Mouse (Mus musculus) lung, embryonic 15.5 days (tissue): ENCODE measurements around the gene Gpc4. TPM values are rescaled to one million over a fixed set of nuclear protein-coding genes. Genes with fewer than 3 reads are reported as not detected.

Source experiments
- ATAC-seq: fragments of 200-750 bp; cut with Nextera tagmentation; 2 replicates; pipeline ENCODE4 v1.8.0; 2017; ENCODE audit warnings: moderate number of reproducible peaks, borderline replicate concordance; ENCODE audit not compliant: low FRiP score, low TSS enrichment; ENCODE audit errors: extremely low read depth
- H3K27ac ChIP-seq: fragments of 300-500 bp; sonication (generic); 2 replicates; pipeline ENCODE4 v1.5.1; 2015; ENCODE audit warnings: moderate library complexity, mild to moderate bottlenecking, inconsistent platforms
- H3K27me3 ChIP-seq: fragments of 300-500 bp; sonication (generic); 2 replicates; pipeline ENCODE4 v1.6.1; 2015; ENCODE audit warnings: inconsistent platforms
- H3K36me3 ChIP-seq: fragments of 300-500 bp; sonication (generic); 2 replicates; pipeline ENCODE4 v1.6.1; 2015; ENCODE audit warnings: inconsistent platforms
- H3K4me1 ChIP-seq: fragments of 300-500 bp; sonication (generic); 2 replicates; pipeline ENCODE4 v1.6.1; 2015; ENCODE audit warnings: inconsistent platforms
- H3K4me2 ChIP-seq: fragments of 300-500 bp; sonication (generic); 2 replicates; pipeline ENCODE4 v1.6.1; 2015; ENCODE audit warnings: inconsistent platforms, mild to moderate bottlenecking, moderate library complexity
- H3K4me3 ChIP-seq: fragments of 300-500 bp; sonication (generic); 2 replicates; pipeline ENCODE4 v1.5.1; 2015; ENCODE audit warnings: mild to moderate bottlenecking, inconsistent platforms
- H3K9ac ChIP-seq: fragments of 300-500 bp; sonication (generic); 2 replicates; pipeline ENCODE4 v1.6.1; 2015; ENCODE audit warnings: inconsistent platforms
- H3K9me3 ChIP-seq: fragments of 300-500 bp; sonication (generic); 2 replicates; pipeline ENCODE4 v1.6.1; 2016; ENCODE audit warnings: inconsistent platforms
- WGBS: fragments of 180-500 bp; shearing (Covaris S2); methylation state at CpG from one replicate; pipeline ENCODE4 v1.1.7; 2015; 5-methylcytosine and 5-hydroxymethylcytosine counted together
- polyA plus RNA-seq: library from polyadenylated mRNA; unstranded; fragments of >200 nt; fragmentation: Nextera tagmentation; extraction: Ambion mirVana; gene quantifications from 2 replicates; pipeline ENCODE4 v1.2.1, GENCODE M21; 2015

Gene Gpc4
- 36.7 and 40.2 TPM in 2 replicates for polyA plus RNA-seq

DNA sequence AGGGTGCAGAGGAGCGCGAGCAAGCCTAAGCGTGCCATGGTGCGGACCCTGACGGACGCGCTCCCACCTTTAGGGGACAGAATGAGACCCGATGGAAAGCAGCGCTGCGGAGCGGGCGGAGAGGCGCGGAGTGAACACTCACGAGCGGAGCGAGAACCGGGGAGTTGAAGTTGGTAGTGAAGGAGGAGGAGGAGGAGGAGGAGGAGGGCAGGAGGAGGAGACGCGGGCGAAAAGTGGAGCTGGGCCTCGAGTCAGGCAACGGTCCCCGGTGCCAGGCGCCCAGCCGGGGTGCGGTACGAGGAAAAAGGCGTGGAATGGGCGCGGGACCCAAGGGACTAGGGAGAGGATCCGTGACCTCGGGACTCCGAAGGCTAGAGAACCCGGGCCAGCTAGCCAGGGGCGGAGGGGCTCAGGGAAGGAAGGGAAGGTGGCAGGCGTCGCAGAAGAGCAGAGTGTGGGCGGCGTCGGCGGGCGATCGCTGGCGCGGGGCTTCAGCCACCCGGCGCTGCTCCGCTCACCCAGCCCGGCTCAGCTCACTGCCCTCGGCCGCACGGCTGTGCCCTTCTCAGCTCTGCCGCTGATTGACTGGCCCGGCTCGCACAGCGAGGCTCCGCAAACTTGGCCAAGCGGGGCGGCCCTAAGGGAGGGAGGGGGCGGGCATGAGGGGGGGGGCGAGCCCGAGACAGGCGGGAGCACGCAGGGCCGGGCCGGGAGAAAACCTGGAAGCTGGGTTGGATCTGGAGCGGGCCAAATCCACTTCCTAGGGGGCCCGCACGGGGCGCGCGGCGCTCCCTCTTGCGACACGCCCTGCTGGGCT, at the start of gene Gpc4:
Gene Gpc4 (minus strand): TSS at position 515 of the 817 bp plus-strand sequence.
- Histone ChIP-seq H3K27me3 (no peaks in the 10 kb centered on the region; the same call in 1 of the 2 replicates), H3K36me3 (no peaks in the 10 kb centered on the region), H3K9me3 (no peaks in the 10 kb centered on the region), H3K27ac (peak within 1 kb of the TSS; percentile 61), H3K4me1 (0 out of 2 replicates have a peak, but pooled peaks cover 11% of the 10 kb centered on the region), H3K4me2 (peak within 1 kb of the TSS; percentile 68), H3K4me3 (peak within 1 kb of the TSS; percentile 60), H3K9ac (peak within 1 kb of the TSS; percentile 63)
- 9% methylated on average over 47 of the region's 76 CpGs for WGBS
- ATAC-seq = peak; percentile 94

DNA sequence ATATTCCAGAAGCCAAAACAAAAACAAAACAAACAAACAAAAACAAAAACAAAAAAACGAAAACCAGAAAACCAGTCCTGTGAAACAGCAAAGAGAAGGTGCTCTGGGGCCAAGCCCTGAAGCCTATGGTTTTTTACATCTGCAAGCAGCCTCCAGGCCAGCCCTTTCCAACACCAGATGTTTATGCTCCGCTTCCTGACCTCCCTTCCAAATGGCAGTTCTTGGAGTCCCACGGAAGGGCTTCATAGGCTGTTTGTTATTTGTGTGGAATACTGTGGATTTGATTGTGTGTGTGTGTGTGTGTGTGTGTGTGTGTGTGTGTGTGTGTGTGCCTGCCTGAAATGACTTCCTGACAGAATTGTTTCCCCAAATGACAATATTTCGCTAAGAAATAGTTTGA, 47.8 kb upstream of the Gpc4 start:
- Histone ChIP-seq H3K4me2 (no peak overlapping the region), H3K4me3 (no peak overlapping the region), H3K36me3 (no peaks in the 10 kb centered on the region), H3K27ac (no peak overlapping the region), H3K9ac (no peak overlapping the region), H3K4me1 (no peaks in the 10 kb centered on the region), H3K9me3 (no peaks in the 10 kb centered on the region), H3K27me3 (no peaks in the 10 kb centered on the region)
- WGBS = 36% methylated on average over 4 of the region's 4 CpGs
- ATAC-seq = no peak

DNA sequence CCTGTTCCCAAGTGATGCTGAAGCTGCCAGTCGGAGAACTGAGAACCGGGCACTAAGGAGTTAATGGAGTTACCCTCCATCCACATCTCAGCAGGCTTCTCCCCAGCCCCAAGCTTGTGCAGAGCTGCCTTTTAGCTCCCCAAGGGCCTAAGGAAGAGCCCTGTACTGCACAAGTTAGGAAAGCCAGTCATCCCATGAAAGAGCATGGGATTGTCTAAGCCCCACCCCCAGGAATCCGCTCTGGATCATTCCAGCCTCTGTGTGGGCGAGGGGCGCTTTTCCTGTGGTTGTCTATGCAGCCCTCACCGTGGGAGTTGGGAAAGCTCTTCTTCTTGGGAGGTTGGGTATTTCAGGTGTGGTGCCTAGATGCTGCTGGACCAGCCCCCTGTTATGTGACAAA, 34.8 kb upstream of the Gpc4 start:
- Histone ChIP-seq H3K9me3 (no peaks in the 10 kb centered on the region), H3K4me2 (no peak overlapping the region), H3K27ac (no peak overlapping the region), H3K36me3 (no peaks in the 10 kb centered on the region), H3K4me3 (no peak overlapping the region), H3K4me1 (0 out of 2 replicates have a peak, but pooled peaks cover 4% of the 10 kb centered on the region), H3K9ac (no peak overlapping the region), H3K27me3 (no peaks in the 10 kb centered on the region)
- 29% methylated on average over 6 of the region's 6 CpGs for WGBS
- no peak for ATAC-seq

DNA sequence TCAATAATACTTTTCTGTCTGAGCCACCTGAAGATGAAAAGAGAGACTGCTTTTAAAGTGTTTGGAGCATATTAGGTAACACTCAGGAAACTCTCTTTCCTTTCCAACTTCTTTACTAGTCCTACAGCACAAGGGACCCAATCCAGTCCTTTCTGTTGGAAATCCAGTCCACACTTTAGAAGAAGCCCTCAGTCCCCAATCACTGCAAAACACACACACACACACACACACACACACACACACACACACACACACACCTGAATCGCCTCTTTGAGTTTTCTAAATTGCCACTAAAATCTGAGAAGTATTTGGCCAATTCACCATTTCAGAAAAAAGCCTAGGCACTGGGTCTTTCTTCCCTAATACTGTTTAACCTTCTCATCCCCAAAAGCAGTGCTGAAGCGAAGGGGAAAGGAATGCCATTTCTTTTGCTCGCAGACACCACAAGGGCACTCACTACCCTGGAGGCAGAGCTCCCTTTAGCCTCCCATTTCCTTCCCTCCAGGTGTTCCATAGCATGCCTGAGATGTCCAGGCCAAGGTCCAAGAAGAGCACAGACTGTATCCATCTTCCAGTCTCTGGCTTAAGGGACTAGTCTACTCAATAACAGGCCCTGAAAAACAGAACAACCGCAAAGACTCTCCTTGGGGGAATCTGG, 28.4 kb upstream of the Gpc4 start:
- 31% methylated on average over 4 of the region's 4 CpGs for WGBS
- Histone ChIP-seq H3K4me2 (peak overlapping the region; percentile 16; the same call in 1 of the 2 replicates), H3K4me1 (no peaks in the 10 kb centered on the region), H3K36me3 (no peaks in the 10 kb centered on the region), H3K27me3 (no peaks in the 10 kb centered on the region), H3K9me3 (no peaks in the 10 kb centered on the region), H3K27ac (no peak overlapping the region), H3K9ac (no peak overlapping the region), H3K4me3 (no peak overlapping the region)
- ATAC-seq = no peak

DNA sequence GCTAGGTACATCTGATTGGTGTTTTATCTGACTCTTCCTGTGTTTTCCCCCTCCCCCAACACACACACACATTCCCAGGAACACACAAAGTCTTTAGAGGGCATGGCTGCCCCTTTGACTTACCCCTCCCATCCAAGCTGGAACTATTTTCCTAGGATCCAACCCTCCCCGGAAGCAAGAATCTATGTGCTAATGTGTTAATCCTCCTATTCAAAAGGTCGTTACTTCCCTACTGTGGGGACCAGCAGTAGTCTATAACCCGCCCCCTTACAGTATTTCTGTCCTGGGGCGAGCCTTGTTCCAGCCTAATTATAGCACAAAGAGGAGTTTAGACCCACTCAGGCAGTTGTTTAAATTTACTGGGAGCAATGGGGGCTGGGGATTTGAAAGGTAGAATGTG, 24.0 kb upstream of the Gpc4 start:
- Histone ChIP-seq H3K9ac (no peak overlapping the region), H3K36me3 (no peaks in the 10 kb centered on the region), H3K4me1 (no peaks in the 10 kb centered on the region), H3K4me3 (no peak overlapping the region), H3K9me3 (no peaks in the 10 kb centered on the region), H3K4me2 (no peak overlapping the region), H3K27me3 (no peaks in the 10 kb centered on the region), H3K27ac (no peak overlapping the region)
- 32% methylated on average over 4 of the region's 4 CpGs for WGBS
- ATAC-seq = no peak

DNA sequence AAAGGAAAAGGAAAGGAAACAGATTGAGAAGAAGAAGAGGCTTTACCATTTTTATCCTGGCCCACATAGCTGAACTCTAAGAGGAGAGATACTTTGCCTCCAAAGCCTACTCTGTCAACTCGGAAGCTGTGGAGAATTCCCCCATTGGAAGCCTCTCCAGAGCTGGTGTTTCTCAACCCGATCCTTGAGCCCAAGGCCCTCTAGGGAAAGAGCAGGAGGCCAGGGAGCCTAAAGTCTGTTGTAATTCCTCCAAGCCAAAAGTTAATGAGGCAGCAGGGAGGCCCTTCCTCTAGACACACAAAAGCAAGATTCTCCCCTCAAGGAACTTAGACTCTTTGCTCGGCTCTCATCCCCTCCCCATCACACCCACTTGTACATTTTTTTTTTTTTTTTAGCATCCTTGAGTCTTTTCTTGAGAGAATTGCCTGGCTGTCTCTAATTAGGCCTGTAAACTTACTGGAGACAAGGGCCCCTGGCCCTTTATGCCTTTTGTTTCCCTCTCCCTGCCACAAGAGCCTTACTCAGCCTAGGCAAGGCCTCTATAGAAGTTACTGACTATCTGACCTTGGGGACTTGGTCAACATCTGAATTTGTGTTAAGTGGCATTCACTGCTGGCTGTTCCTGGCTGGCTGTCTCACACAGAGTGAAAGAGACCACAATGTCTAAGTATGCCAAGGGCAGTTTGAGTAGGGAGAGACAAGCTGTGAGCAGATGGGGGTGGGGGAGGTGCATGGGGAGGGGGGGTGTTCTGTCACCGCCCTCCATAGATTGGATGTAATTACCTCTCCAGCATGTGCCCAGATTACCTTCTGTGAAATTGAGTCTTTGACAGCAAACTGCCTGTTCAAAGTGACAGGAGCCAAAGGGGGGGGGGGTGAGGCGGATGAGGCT, 18.7 kb upstream of the Gpc4 start:
- 51% methylated on average over 5 of the region's 5 CpGs for WGBS
- Histone ChIP-seq H3K9ac (no peak overlapping the region), H3K4me1 (no peaks in the 10 kb centered on the region), H3K4me2 (no peak overlapping the region), H3K27me3 (no peaks in the 10 kb centered on the region), H3K36me3 (no peaks in the 10 kb centered on the region), H3K4me3 (no peak overlapping the region), H3K27ac (no peak overlapping the region), H3K9me3 (no peaks in the 10 kb centered on the region)
- no peak for ATAC-seq

- Histone ChIP-seq H3K27me3 (no peaks in the 10 kb centered on the region), H3K4me1 (no peaks in the 10 kb centered on the region), H3K4me3 (no peak overlapping the region), H3K9me3 (no peaks in the 10 kb centered on the region), H3K36me3 (no peaks in the 10 kb centered on the region), H3K4me2 (no peak overlapping the region), H3K27ac (no peak overlapping the region), H3K9ac (no peak overlapping the region)
- 59% methylated on average over 2 of the region's 2 CpGs for WGBS
- ATAC-seq = no peak
Measured at GRCm38 (mm10) chrX:52181401-52181800, 16.3 kb upstream of the Gpc4 start.

GRCm38 (mm10) chrX:52177067-52177466, 12.0 kb upstream of the Gpc4 start:
- H3K9me3 ChIP-seq = no peaks in the 10 kb centered on the region
- no peaks in the 10 kb centered on the region for H3K36me3 ChIP-seq
- H3K4me3 ChIP-seq = no peak overlapping the region
- H3K4me1 ChIP-seq = no peaks in the 10 kb centered on the region
- H3K9ac ChIP-seq = no peak overlapping the region
- 44% methylated on average over 4 of the region's 4 CpGs for WGBS
- H3K27ac ChIP-seq = no peak overlapping the region
- no peaks in the 10 kb centered on the region for H3K27me3 ChIP-seq
- H3K4me2 ChIP-seq = no peak overlapping the region
- no peak for ATAC-seq

DNA sequence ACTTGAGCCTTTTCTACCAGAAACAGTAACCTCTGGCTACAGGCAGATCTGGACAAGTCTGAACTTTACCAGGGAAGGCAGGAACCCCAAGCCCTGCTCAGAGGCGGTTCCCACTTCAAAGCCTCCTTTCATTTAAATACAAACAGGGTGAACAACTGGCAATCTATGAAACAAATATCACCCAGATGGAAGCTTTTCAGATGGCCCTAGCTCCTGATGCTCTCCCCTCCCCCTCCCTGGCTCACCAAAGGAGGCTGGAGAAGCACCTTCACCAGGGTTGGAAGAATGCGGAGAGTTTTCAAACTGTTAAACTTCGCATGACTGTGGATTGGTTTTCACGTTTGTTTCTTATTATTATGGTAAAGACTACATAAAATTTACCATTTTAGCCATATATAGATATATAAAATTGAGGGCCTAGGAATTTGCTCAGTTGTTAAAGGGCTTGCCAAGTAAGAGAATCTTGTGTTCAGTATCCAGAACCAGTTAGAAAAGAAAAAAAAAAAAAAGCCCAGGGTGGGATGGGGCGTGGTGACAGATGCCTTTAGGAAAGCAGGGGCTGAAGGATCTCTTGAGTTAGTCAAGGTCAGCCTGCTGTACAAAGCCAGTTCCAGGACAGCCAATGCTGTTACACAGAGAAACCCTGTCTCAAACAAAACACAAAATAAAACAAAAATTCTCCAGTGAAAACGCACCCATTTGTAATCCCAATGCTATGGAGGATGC, 2.6 kb upstream of the Gpc4 start:
- WGBS = 54% methylated on average over 6 of the region's 6 CpGs
- no peak overlapping the region for H3K4me2 ChIP-seq
- H3K27ac ChIP-seq = no peak overlapping the region
- H3K4me3 ChIP-seq = no peak overlapping the region
- H3K9me3 ChIP-seq = no peaks in the 10 kb centered on the region
- H3K4me1 ChIP-seq = 0 out of 2 replicates have a peak, but pooled peaks cover 3% of the 10 kb centered on the region
- H3K36me3 ChIP-seq = no peaks in the 10 kb centered on the region
- no peak for ATAC-seq
- H3K9ac ChIP-seq = no peak overlapping the region
- no peaks in the 10 kb centered on the region for H3K27me3 ChIP-seq

DNA sequence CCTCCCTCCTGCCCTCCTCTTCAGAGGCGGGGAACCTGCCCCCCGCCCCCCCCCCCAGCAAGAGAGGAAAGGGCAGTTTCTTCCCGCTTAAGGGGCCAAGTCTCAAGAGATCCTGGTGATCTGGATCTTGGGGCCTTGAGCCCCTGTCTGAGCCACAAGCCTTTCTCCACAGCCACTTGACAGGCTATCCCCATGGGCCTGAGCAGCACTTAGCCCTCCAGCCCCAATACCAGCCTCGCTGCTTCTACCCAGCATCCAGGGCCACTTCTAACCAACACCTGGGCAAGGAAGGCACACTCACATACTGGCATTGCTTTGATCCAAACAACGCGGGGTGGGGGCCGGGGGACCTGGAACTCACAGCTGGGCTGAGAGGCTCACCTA, 495 bp upstream of the Gpc4 start:
- H3K4me2 ChIP-seq = peak overlapping the region; percentile 68
- H3K9me3 ChIP-seq = no peaks in the 10 kb centered on the region
- H3K4me1 ChIP-seq = 0 out of 2 replicates have a peak, but pooled peaks cover 11% of the 10 kb centered on the region
- peak overlapping the region; percentile 60 for H3K4me3 ChIP-seq
- no peak overlapping the region for H3K9ac ChIP-seq
- 50% methylated on average over 4 of the region's 7 CpGs for WGBS
- H3K36me3 ChIP-seq = no peaks in the 10 kb centered on the region
- H3K27me3 ChIP-seq = no peaks in the 10 kb centered on the region; the same call in 1 of the 2 replicates
- ATAC-seq = no peak
- H3K27ac ChIP-seq = no peak overlapping the region

DNA sequence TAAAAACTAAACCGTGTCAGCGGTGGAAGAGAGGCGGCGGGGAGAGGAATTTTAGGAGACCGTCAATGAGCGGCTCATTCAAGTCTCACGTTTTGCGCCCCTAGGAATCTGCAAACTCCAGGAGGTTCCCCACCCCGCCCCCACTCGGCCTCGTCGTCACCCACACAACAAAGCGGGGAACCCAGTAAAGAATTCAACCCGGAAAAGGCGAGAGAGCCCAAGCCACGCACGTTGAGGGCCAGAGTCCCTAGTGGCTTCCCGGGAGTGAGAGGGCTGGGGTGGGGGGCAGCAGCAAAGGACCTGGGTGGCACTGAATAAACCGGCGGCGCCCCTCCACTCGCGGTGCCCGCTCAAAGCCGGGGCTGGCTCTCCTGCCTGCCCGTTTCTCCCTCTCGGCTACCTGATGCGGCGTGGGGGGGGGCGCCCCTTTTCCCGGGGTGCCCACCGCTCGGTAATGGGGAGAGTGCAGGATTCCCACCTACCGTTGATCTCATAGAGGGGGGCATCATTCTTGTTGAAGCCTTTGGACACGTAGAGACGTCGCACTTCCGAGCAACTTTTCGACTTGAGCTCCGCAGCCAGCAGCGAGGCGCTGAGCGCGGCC, 816 bp downstream of the Gpc4 start:
- no peaks in the 10 kb centered on the region; the same call in 1 of the 2 replicates for H3K27me3 ChIP-seq
- no peaks in the 10 kb centered on the region for H3K36me3 ChIP-seq
- H3K9ac ChIP-seq = peak overlapping the region; percentile 63
- peak overlapping the region; percentile 60 for H3K4me3 ChIP-seq
- ATAC-seq = peak; percentile 4; the same call in 1 of the 2 replicates
- H3K27ac ChIP-seq = peak overlapping the region; percentile 61
- 0 out of 2 replicates have a peak, but pooled peaks cover 11% of the 10 kb centered on the region for H3K4me1 ChIP-seq
- no peaks in the 10 kb centered on the region for H3K9me3 ChIP-seq
- WGBS = 18% methylated on average over 41 of the region's 44 CpGs
- peak overlapping the region; percentile 68 for H3K4me2 ChIP-seq
